Mouse (Mus musculus): ENCODE measurements around the gene Tlr13. TPM values are rescaled to one million over a fixed set of nuclear protein-coding genes. Genes with fewer than 3 reads are reported as not detected.

Gene Tlr13
- polyA plus RNA-seq, 1 experiment, result 1.2 TPM

GRCm38 (mm10) chrX:106209100-106209499 is 66.1 kb downstream of the Tlr13 start:
- TF ChIP-seq CTCF (IDR thresholded peaks at IDR 0.05; ENCODE audit: extremely low read depth, insufficient read depth, low read length) (no peak), POLR2A (IDR thresholded peaks at IDR 0.05; ENCODE audit: extremely low read depth, insufficient read depth, low read length) (no peak)
- Histone ChIP-seq H3K27ac (ENCODE audit: insufficient read depth, low read length) (no peak overlapping the region), H3K4me1 (ENCODE audit: control insufficient read depth, insufficient read depth, low read length) (no peaks in the 10 kb centered on the region), H3K4me3 (ENCODE audit: insufficient read depth, low read length) (no peak overlapping the region)

Other genes starting within 250 kb of the Tlr13 start
- 58.4 and 63.1 TPM in 2 replicates for gene Atrx, start 213.8 kb upstream of the Tlr13 start, polyA plus RNA-seq (2012; rRNA removed)
- 7.3 and 9.1 TPM in 2 replicates for gene Magt1, start 131.3 kb upstream of the Tlr13 start, polyA plus RNA-seq (2012; rRNA removed)
- gene Cox7b, start 127.5 kb upstream of the Tlr13 start, polyA plus RNA-seq (2012; rRNA removed), result 394 and 420 TPM in 2 replicates
- 2.6 and 2.8 TPM in 2 replicates for gene Atp7a, start 115.9 kb upstream of the Tlr13 start, polyA plus RNA-seq (2012; rRNA removed)
- gene Pgk1, start 43.9 kb downstream of the Tlr13 start, polyA plus RNA-seq (2012; rRNA removed), result 468 and 503 TPM in 2 replicates
- 26.6 and 29.2 TPM in 2 replicates for gene Taf9b, start 78.0 kb downstream of the Tlr13 start, polyA plus RNA-seq (2012; rRNA removed)
- not detected in 2 replicates for gene Fnd3c2, start 112.2 kb downstream of the Tlr13 start, polyA plus RNA-seq (2012; rRNA removed)

Measured in cortical plate, adult 2 months (tissue).